Mouse (Mus musculus): Measurements from ENCODE around the gene Lyl1.

Lyl1 gene

GRCm38 (mm10) chr8:84700941-84701911 lies at the start of gene Lyl1:
TSS of gene Lyl1 (plus strand) at chr8:84701457.
- peak; percentile 77 for DNase-seq (ENCODE audit: low spot score)

DNA sequence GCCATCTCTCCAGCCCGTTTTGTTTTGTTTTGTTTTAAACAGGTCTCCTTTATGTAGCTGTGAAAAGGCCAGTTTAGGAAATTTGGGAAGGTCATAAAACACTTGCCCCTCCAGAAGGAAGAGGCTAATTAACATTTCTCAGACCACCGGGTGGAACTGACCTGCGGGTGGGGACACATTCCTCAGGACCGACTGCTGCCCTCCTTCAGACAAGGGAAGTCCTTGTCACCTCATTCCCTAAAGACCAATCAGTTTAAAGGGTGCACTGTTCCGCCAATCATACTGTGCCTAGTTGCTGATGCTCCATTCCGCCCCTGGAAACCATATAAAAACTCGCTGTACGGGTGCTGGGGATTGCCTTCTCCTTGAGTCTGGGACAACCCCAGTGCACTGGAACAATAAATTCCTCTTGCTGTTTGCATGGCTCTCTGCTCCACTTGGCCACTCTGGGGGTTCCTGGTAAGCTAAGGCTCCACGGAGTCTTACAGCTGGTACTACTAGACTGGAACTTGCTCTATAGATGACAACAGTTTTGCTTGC lies 48.1 kb upstream of the Lyl1 start:
- no peak for DNase-seq (ENCODE audit: low spot score)

- no peak for DNase-seq (ENCODE audit: low spot score)
Observed at GRCm38 (mm10) chr8:84654597-84654996, 46.7 kb upstream of the Lyl1 start.

DNA sequence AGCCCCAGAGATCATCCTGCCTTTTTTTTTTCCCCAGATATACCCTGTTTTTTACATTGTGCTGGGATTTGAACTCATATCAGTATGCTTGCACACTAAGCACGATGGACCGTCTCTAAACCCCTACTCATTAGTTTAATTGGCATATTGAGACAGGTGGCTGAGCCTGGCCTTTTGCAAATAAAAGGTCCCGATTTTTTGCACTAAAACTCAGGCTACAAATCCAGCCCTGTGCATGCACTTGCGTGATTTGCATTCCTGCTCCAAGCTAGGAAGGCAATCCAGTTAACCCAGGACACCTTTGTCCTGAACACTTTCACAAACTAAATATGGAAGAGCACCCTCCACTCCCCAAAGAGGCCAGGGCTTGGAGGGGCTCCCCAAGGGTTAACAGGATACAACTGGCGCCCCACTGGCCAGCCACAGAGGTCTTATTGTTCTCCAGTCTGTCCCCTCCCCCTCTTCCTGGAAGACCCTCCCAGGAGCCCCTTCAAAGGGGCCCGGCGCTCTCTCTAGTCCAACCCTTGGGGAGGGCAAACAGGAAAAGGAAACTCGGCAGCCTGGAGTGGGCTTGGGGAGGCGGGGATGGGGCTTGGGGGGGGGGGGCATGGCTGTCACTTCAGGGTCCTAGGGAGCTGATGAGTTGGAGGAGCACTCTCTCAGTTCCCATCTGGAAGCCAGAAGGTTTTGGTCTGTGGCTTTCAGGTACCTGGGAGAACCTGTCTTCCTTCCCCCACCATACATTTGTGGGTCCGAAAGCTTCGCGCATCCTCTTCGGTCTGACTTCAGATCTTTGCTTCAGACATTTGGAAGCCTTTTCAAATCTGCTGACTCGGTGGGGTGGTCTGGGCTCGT lies 45.7 kb upstream of the Lyl1 start:
- DNase-seq (ENCODE audit: low spot score) = no peak

DNA sequence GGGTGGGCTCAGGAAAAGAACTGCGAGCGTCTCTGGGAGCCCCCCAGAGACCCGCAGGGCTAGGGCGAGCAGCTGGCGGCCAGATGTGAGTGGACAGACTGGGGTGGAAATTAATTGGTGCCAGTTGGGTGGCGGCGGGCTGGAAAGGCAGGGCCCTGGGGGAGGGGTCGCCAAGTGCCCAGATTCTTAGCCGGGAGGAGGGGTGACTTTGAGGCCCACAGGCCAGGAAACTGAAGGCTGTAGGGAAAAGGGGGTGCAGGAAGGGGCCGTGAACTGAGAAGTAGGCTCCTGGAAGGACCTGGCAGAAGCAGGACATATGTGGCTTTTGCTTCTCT lies 45.1 kb upstream of the Lyl1 start:
- no peak for DNase-seq (ENCODE audit: low spot score)

DNA sequence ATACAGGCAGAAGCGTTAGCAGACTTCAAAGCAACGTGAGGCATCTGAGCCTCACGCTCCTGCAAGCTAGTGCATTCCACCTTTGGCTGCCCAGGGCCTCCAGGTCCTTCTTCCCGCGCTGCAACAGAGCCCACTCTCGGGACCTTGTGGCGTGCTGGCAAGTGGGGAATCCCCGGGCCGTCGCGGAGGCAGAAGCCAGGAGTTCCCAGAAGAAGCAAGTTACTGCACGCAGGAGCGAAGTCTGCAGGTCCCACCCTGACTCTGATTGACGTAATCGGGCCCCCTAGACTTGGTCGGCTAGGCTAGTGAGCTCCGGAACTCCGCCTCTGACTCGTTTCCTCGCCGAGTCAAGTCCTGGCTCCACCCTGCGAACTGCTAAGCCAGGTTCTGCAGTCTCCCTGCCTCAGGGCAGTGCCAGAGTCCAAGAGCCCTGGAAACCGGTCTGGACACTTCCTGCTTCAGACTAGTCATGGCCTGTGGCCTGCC lies 44.6 kb upstream of the Lyl1 start:
- peak; percentile 83 for DNase-seq (ENCODE audit: low spot score)

- no peak for DNase-seq (ENCODE audit: low spot score)
Observed at GRCm38 (mm10) chr8:84657203-84657602, 44.1 kb upstream of the Lyl1 start.

- DNase-seq (ENCODE audit: low spot score) = no peak
Observed at GRCm38 (mm10) chr8:84657680-84658079, 43.6 kb upstream of the Lyl1 start.

- no peak for DNase-seq (ENCODE audit: low spot score)
Observed at GRCm38 (mm10) chr8:84658951-84659350, 42.3 kb upstream of the Lyl1 start.

DNA sequence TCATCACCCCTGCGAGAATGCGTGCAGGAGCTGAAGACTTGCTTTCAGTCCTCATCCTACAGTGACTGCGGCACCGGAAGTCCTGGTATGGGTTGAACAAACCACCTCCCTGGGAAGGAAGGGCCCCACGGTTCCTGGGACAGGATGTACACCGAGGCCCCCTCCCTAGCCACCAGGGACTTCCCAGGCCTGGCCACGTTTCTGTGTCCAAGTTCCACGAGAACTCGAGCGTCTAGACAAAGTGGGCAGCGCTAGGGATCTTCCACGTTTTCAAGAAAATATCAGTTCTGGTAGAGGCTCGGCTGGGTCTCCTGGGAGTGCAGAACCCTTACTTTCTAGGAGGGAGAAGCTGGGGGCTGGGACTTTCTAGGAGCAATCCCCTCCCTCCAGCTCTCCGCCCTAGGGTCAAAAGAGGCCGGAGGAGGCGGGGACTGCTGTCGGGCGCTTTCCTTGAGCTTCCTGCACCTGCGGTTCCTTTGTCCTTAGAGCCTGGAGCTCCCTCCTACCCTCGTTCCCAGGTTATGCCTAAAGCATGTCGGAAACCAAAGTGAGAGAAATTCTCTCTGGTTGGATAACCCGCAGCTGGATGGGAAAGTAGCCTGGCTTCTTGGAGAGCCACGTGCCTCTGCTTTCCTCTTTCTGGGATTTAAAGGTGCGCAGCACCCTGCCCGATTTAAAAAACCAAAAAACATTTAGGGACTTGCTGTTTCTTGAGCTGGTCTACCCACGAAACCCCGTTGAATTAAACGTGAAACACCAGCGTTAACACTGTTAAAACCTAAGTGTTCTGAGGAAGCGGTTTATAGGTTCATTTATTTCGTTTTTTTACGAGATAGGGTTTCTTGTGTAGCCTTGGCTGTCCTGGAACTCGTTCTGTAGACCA lies 41.1 kb upstream of the Lyl1 start:
- DNase-seq (ENCODE audit: low spot score) = peak; percentile 88

GRCm38 (mm10) chr8:84660819-84661457 lies 40.3 kb upstream of the Lyl1 start:
- DNase-seq (ENCODE audit: low spot score) = peak; percentile 60

GRCm38 (mm10) chr8:84661458-84661871 lies 39.8 kb upstream of the Lyl1 start:
- peak; percentile 90 for DNase-seq (ENCODE audit: low spot score)

- DNase-seq (ENCODE audit: low spot score) = peak; percentile 57
Observed at GRCm38 (mm10) chr8:84661961-84662571, 39.2 kb upstream of the Lyl1 start.

DNA sequence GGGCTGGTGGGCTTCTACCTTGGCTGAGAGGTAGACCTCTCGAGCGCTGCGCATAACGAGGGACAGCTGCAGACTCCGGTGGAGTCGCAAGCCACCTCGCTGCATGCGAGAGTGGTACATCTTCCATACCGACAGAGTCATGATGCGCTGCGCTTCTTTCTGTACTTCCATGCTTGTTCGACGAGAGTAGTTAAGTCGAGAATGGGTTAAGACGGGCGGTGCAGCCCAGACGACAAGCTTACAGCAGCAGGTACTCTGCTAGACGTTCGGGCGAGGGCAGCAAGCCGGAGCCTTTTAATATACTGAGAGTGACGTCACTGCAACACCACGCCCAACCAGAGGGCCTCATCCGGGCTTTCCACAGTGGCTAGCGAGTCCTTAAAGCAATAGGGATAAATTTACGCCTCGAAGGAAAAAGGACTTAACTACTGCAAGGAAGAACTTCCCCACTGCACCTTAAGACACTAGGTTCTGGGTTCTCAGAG lies 38.6 kb upstream of the Lyl1 start, which contains the start of gene Ier2:
Ier2 (minus strand) TSS at position 272 of the 485 bp plus-strand sequence.
- DNase-seq (ENCODE audit: low spot score) = peak; percentile 98

- peak; percentile 98 for DNase-seq (ENCODE audit: low spot score)
Observed at GRCm38 (mm10) chr8:84663483-84664327, 37.6 kb upstream of the Lyl1 start.

DNA sequence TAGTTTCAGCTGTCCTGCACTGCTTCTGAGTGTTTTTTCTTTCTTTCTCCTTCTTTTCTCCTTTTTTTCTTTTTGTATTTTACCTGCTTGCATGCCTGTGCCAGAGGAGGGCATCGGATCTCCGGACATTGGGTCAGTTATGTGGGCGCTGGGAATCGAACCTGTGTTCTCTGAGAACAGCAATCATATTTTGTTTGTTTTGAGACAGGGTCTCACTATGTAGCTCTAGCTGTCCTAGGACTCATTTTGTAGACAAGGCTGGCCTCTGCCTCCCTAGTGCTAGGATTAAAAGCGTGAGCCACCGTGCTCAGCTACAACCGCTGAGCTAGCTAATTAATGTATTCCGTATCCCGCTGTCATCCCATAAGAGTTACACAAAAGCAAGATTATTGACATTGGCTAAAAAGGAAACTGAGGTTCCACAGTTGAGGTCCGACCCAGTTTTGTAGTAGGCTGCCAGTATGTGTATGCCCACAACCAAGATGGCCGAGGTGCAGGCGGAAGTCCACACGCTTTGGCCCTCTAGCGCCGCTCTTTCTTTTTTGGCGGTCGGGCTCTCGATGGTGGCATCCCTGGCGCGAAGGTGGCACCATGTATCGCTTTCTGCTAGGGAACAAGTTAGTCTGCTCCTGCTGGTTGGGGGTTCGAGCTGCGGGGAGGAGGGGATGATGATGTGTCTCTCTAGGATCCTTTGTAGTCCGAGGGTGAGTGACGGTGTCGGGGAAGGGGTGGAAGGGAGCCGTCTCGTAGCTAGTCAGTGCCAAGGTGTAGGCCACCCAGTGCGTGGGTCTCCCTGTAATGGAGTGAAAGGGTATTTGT lies 36.5 kb upstream of the Lyl1 start:
- peak; percentile 90 for DNase-seq (ENCODE audit: low spot score)

GRCm38 (mm10) chr8:84665385-84665893 lies 35.8 kb upstream of the Lyl1 start:
- no peak for DNase-seq (ENCODE audit: low spot score)

- DNase-seq (ENCODE audit: low spot score) = no peak
Observed at GRCm38 (mm10) chr8:84668081-84668480, 33.2 kb upstream of the Lyl1 start.
